Mouse (Mus musculus) limb, embryonic 14.5 days (tissue): ENCODE measurements around the gene Wfdc2. TPM values are rescaled to one million over a fixed set of nuclear protein-coding genes. Genes with fewer than 3 reads are reported as not detected.

Source experiments
- ATAC-seq: fragments of 200-750 bp; cut with Nextera tagmentation; 2 replicates; pipeline ENCODE4 v1.8.0; 2017; ENCODE audit warnings: low read depth, moderate number of reproducible peaks, moderate TSS enrichment; ENCODE audit not compliant: low FRiP score
- DNase-seq: peaks from one replicate; pipeline ENCODE4 v3.0.0-alpha.2; 2015; ENCODE audit warnings: low spot score
- H3K27ac ChIP-seq: fragments of 300-500 bp; sonication (generic); replicated peaks from 2 replicates; pipeline ENCODE4 v1.5.1; 2014; ENCODE audit warnings: low read depth, mild to moderate bottlenecking, low read length, moderate library complexity, mixed read lengths
- H3K27me3 ChIP-seq: fragments of 300-500 bp; sonication (generic); 2 replicates; pipeline ENCODE4 v1.6.1; 2014; ENCODE audit warnings: low read length, mixed read lengths; ENCODE audit not compliant: control insufficient read depth, insufficient read depth
- H3K36me3 ChIP-seq: fragments of 300-500 bp; sonication (generic); 2 replicates; pipeline ENCODE4 v1.6.1; 2014; ENCODE audit warnings: mild to moderate bottlenecking, low read length, moderate library complexity, mixed read lengths; ENCODE audit not compliant: control insufficient read depth, insufficient read depth
- H3K4me1 ChIP-seq: fragments of 300-500 bp; sonication (generic); 2 replicates; pipeline ENCODE4 v1.6.1; 2014; ENCODE audit warnings: antibody characterized with exemption, low read length, mixed read lengths; ENCODE audit not compliant: control insufficient read depth, insufficient read depth
- H3K4me2 ChIP-seq: fragments of 300-500 bp; sonication (generic); replicated peaks from 2 replicates; pipeline ENCODE4 v1.6.1; 2014; ENCODE audit warnings: low read depth, mild to moderate bottlenecking, low read length, moderate library complexity; ENCODE audit not compliant: severe bottlenecking
- H3K4me3 ChIP-seq: fragments of 300-500 bp; sonication (generic); replicated peaks from 2 replicates; pipeline ENCODE4 v1.5.1; 2014; ENCODE audit warnings: low read length
- H3K9ac ChIP-seq: fragments of 300-500 bp; sonication (generic); 2 replicates; pipeline ENCODE4 v1.6.1; 2014; ENCODE audit warnings: mild to moderate bottlenecking, low read depth, low read length, moderate library complexity; ENCODE audit not compliant: severe bottlenecking
- H3K9me3 ChIP-seq: fragments of 300-500 bp; sonication (generic); 2 replicates; pipeline ENCODE4 v1.6.1; 2016; ENCODE audit warnings: low read length; ENCODE audit not compliant: control insufficient read depth
- POLR2A ChIP-seq: fragments of 200-500 bp; IDR thresholded peaks from 2 replicates; pipeline ENCODE4 v1.8.0; 2012; ENCODE audit warnings: inconsistent platforms, mild to moderate bottlenecking, moderate library complexity, borderline replicate concordance; ENCODE audit not compliant: insufficient read depth, insufficient read length; ENCODE audit errors: extremely low read depth
- WGBS: fragments of 180-500 bp; shearing (Covaris S2); extraction: QIAGEN DNeasy Blood & Tissue Kit; methylation state at CpG from one replicate; pipeline ENCODE4 v1.1.7; 2014; 5-methylcytosine and 5-hydroxymethylcytosine counted together
- polyA plus RNA-seq, 2 experiments: library from polyadenylated mRNA; depleted of rRNA in 1 of 2; stranded (reverse) in 1 of 2; unstranded in 1 of 2; fragments of >200 nt; fragmentation: Nextera tagmentation in 1 of 2; extraction: Ambion mirVana in 1 of 2; gene quantifications; 2 replicates each; pipeline versions ENCODE4 v1.2.1 to v1.2.3; 2012 to 2014

Gene Wfdc2
- polyA plus RNA-seq (2012; rRNA removed) (30.4 and 31.0 TPM in 2 replicates), polyA plus RNA-seq (2014; fragmentation: Nextera tagmentation; extraction: Ambion mirVana) (27.3 and 44.0 TPM in 2 replicates)

- no peaks in the 10 kb centered on the region for H3K9me3 ChIP-seq
- ATAC-seq (no peak), DNase-seq (no peak)
- H3K36me3 ChIP-seq: no peaks in the 10 kb centered on the region
- no peak for TF ChIP-seq POLR2A
- H3K4me3 ChIP-seq: peak within 1 kb of the TSS; percentile 44
- 6% methylated on average over 24 of the region's 24 CpGs for WGBS
- H3K9ac ChIP-seq: peak within 1 kb of the TSS; percentile 74
- 0 out of 2 replicates have a peak within 1 kb of the TSS, but pooled peaks have one; percentile 38 for H3K27ac ChIP-seq
- H3K4me2 ChIP-seq: peak within 1 kb of the TSS; percentile 96
- peaks cover 9% of the 10 kb centered on the region for H3K4me1 ChIP-seq
- no peaks in the 10 kb centered on the region for H3K27me3 ChIP-seq
Observed at GRCm38 (mm10) chr2:164562391-164563188, at the start of gene Wfdc2. Gene Wfdc2, plus strand, starts transcription at chr2:164562413.

DNA sequence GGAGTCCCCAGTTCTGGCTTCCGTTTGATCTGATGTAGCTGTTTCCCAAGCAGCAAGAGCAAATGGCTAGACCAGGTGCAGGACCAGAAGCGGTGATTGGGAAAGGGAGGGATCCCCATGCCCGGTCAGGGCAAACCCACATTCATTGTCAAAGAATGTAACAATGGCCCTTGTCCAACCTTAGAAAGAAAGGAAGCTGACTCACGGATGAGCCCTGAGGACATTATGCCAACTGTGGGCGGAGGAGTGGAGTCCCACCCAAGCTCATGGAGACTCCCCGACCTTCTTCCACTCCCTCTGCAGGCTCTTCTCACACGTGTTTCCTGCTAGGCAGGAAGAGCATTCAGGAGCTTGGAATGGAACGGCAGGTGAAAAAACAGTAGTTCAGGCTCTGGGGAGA is 48.8 kb upstream of the Wfdc2 start:
- no peak overlapping the region for H3K4me3 ChIP-seq
- ATAC-seq: no peak
- no peaks in the 10 kb centered on the region for H3K9me3 ChIP-seq
- H3K4me2 ChIP-seq: no peak overlapping the region
- H3K9ac ChIP-seq: no peak overlapping the region
- H3K36me3 ChIP-seq: no peaks in the 10 kb centered on the region; the same call in 1 of the 2 replicates
- no peak for DNase-seq
- no peaks in the 10 kb centered on the region for H3K27me3 ChIP-seq
- WGBS: 71% methylated on average over 8 of the region's 8 CpGs
- TF ChIP-seq POLR2A: no peak
- H3K27ac ChIP-seq: no peak overlapping the region
- peaks cover under 1% of the 10 kb centered on the region; the same call in 1 of the 2 replicates for H3K4me1 ChIP-seq

GRCm38 (mm10) chr2:164514916-164515315 is 47.3 kb upstream of the Wfdc2 start:
- Histone ChIP-seq H3K4me2 (no peak overlapping the region), H3K4me3 (no peak overlapping the region), H3K27me3 (no peaks in the 10 kb centered on the region), H3K9me3 (no peaks in the 10 kb centered on the region), H3K9ac (no peak overlapping the region), H3K4me1 (peaks cover 6% of the 10 kb centered on the region; the same call in 1 of the 2 replicates), H3K36me3 (no peaks in the 10 kb centered on the region), H3K27ac (no peak overlapping the region)
- ATAC-seq: no peak
- TF ChIP-seq POLR2A: no peak
- WGBS: 85% methylated on average over 3 of the region's 3 CpGs
- DNase-seq: no peak

DNA sequence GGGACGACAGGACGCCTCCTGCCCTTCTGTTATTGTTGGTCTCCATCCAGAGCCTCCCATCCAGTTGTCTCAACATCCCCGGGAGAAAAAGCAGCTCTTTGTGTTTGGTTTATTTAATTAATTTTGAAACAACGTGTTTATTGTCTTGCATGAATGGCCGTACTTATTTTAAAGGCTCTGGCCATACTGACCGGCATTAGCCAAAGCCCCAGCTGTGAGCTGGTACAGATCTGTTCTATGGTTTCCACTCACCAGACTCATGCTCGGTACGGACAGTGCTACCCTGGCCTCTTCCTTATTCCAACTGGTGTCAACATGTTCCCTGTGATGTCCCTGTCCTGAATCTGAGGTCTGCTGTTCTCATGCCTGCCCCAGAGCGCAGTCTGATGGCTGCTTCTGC is 46.3 kb upstream of the Wfdc2 start:
- Histone ChIP-seq H3K4me3 (no peak overlapping the region), H3K9me3 (no peaks in the 10 kb centered on the region), H3K36me3 (no peaks in the 10 kb centered on the region), H3K27ac (no peak overlapping the region), H3K9ac (no peak overlapping the region), H3K4me2 (no peak overlapping the region), H3K27me3 (no peaks in the 10 kb centered on the region), H3K4me1 (peaks cover 11% of the 10 kb centered on the region)
- no peak for TF ChIP-seq POLR2A
- 76% methylated on average over 9 of the region's 9 CpGs for WGBS
- DNase-seq (no peak), ATAC-seq (no peak)

DNA sequence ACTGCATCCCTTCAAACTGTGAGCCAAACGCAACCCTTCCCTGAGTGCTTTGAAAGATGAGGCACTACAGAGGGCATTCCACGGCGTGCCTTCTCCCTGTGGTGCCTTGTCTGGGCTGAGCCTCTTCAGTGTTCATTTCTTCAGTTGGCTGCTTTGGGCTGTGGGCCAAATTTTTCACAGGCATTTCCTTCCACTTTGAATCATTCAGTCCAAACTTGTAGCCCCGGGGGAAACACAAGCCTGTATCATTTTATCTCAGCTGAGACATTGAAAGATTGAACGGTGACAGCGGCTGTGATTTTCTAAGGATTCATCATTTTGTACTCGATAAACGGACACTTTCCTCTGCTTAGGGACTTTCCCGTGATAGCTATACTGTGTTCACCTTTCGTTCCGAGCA is 45.6 kb upstream of the Wfdc2 start:
- Histone ChIP-seq H3K9ac (no peak overlapping the region), H3K4me3 (no peak overlapping the region), H3K27ac (no peak overlapping the region), H3K36me3 (no peaks in the 10 kb centered on the region), H3K4me1 (peaks cover 14% of the 10 kb centered on the region), H3K9me3 (no peaks in the 10 kb centered on the region), H3K27me3 (no peaks in the 10 kb centered on the region), H3K4me2 (no peak overlapping the region)
- 85% methylated on average over 11 of the region's 11 CpGs for WGBS
- no peak for TF ChIP-seq POLR2A
- no peak for ATAC-seq
- DNase-seq: peak; percentile 16
